Mouse (Mus musculus): ENCODE measurements around the gene Gm20458. TPM values are rescaled to one million over a fixed set of nuclear protein-coding genes. Genes with fewer than 3 reads are reported as not detected.

Gene Gm20458
- total RNA-seq, 4 experiments from 2014 or later: 3.6 to 6.7 (median 5.5) TPM

DNA sequence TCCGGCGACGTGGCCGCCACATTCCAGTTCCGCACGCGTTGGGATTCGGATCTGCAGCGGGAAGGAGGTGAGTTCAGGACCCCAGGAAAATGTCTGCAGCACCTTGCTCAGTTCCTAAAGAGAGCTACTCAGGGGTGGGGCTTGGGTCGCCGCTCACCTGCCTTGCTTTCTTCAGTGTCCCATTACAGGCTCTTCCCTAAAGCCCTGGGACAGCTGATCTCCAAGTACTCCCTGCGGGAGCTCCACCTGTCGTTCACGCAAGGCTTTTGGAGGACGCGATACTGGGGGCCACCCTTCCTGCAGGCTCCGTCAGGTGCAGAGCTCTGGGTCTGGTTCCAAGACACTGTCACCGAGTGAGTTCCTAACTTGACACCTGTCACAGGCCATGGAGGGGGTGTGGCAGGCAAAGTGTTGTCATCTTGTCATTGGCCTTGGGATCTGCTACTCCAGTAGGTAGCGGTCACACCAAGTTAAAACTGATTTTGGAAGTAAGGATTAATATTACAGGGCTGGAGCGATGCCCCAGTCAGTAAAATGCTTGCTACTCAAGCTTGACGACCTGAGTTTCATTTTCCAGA, 37.0 kb downstream of the Gm20458 start:
- no peak for DNase-seq (ENCODE audit: low spot score)

DNA sequence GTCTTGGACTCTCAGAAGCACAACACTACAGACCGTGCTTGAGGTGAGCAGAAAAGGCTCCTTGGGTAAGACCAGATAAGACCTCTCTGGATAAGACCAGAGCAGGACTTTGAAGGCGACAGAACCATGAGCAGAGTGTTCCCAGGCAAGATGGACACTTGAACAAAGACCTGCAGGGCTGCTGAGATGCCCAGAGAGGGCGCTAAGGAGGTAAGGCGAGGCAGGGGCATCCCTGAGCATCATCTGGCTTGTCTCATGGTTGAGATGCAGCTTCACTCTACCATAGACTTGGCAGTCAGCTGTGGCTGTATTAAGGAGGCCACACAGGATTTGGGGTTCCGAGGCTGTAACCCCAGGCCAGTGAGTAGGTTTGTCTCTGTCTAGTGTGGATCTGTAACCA, 38.5 kb downstream of the Gm20458 start:
- no peak for DNase-seq (ENCODE audit: low spot score)

DNA sequence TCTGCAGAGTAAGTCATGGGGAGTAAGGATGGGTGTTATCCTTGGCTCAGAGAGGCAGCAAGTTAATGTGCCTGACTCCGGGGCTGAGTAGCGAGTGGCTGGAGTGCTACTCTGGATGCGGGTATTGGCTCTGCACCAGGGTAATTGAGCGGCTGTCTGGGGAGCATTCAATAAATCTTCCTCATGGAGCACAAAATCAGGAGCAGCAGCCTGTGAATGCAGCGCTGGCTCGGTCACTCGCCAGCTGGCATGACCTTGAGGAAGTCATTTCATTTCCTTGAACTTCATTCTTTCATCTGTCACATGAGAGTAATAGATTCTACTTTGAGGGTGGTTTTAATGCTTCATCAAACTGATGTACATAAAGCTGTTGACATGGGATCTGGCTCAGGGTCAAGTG, 39.7 kb downstream of the Gm20458 start:
- no peak for DNase-seq (ENCODE audit: low spot score)

DNA sequence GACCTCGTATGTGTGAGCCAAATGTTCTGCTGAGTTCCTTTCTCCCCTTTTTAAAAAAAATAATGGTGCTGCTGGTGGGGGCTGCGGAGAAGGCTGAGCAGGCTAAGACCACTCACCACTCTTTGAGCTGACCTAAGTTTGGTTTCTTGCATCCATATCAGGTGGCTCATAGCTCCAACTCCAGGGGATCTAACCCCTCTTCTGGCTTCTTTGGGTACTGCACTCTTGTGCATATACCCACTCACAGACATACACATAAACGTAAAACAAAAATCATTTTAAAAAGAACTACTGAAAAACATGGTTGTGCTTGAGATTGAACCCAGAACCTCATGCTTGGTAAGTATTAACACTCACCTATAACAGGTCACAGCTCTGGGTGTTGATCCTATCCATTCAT, 44.2 kb downstream of the Gm20458 start:
- DNase-seq (ENCODE audit: low spot score): no peak

DNA sequence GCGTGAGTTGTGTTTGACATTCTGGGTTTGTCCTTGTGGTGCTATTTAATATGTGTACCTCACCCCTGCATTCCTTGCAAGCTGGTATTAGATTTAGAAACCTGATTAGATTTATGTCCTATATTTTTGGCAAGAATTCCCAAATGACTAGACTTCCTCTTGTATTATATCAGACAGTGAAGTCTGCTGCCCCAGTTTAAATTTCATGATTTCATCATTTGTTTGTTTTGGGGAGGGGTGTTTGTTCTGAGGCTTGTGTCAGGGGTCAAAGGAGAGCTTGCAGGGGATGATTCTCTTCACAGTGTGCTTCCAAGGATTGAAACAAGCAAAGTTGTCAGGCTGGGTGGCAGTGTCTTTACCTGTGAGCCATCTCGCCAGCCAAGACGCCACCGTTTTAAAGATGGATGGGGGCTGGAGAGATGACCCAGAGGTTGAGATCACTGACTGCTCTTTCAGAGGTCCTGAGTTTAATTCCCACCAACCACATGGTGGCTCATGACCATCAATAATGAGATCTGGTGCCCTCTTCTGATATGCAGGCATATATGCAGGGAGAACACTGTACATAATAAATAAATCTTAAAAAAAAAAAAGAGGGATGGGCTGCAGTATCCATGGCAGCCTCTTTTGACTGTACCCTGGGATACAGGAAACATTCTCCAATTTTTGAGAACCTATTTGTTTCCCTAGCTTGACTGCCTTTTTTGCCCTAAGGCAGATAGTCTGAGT, 45.0 kb downstream of the Gm20458 start:
- no peak for DNase-seq (ENCODE audit: low spot score)

DNA sequence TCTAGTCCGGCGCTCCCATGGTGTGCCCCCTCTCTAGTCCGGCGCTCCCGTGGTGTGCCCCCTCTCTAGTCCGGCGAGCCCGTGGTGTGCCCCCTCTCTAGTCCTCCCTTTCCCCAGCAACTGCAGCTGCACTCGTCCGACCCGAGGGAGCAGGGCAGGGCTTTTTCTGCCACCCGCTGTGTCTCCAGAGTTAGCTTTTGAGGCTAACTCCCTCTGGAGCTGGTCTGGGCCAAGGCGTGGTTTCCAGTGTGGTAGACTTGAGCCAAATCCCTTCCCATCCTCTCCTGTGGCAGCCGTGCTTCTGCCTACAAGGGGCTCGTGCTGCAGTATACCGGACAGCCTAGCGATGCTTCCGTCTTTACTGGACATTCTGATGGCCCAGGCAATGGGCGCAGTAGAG, 47.0 kb downstream of the Gm20458 start:
- no peak for DNase-seq (ENCODE audit: low spot score)

GRCm38 (mm10) chr2:164510621-164511190, 49.9 kb downstream of the Gm20458 start:
- DNase-seq (ENCODE audit: low spot score): no peak

DNA sequence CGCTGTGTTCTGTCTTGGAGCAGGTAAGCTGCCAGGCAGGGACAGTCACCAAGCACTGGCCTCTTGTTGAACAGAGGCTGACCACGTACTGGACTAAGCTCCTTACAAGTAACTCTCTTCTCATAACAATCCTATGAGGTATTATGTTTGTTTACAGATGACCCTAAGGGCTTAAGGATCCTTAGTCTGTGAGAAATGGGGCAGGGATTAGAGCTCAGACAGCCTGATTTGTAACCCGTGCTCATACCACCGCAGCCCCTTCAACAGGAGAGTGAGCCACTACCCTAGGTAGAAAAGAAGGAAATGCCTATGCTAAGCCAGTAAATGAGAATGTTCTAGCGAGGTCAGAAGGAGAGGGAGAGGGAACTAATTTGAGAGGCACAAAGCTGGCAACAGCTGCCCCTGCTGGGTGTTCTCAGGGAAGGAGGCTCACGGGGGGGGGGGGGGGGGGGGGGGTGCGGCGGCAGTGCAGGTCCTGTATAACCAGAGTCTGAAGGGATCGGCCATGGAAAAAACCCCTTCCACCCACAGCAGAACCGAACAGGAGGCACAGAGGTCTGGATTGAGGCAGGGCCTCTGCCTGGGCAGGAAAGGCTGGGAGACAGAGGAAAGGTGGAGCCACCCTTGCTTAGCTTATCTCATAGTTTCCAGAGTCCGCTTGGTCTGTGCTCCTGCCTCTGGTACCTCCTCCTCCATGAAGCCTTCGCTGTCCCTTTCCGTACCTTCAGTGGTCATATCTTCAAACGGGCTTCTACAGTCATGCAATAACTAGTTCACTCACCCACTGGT, 51.5 kb downstream of the Gm20458 start:
- DNase-seq (ENCODE audit: low spot score): no peak

- peak; percentile 81 for DNase-seq (ENCODE audit: low spot score)
Observed at GRCm38 (mm10) chr2:164513389-164513788, 52.6 kb downstream of the Gm20458 start.

DNA sequence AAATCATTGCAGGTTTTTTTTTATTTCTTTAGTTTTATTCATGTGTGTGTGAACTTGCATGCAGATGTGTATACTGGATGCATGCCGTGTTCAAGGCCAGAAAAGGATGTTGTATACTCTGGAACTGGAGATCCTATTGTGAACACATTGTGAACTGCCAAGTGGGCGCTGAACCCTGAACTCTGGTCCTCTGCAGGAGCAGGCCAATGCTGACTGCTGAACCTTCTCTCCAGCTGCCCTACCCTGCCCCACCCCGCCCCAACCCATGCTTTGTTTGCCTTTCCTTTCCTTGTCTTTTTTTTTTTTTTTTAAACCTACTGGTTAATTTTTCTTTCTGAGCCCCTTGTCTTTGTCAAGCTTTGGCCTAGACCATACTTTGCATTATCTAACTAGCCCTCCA, 54.1 kb downstream of the Gm20458 start:
- DNase-seq (ENCODE audit: low spot score): no peak

DNA sequence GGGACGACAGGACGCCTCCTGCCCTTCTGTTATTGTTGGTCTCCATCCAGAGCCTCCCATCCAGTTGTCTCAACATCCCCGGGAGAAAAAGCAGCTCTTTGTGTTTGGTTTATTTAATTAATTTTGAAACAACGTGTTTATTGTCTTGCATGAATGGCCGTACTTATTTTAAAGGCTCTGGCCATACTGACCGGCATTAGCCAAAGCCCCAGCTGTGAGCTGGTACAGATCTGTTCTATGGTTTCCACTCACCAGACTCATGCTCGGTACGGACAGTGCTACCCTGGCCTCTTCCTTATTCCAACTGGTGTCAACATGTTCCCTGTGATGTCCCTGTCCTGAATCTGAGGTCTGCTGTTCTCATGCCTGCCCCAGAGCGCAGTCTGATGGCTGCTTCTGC, 55.1 kb downstream of the Gm20458 start:
- no peak for DNase-seq (ENCODE audit: low spot score)

DNA sequence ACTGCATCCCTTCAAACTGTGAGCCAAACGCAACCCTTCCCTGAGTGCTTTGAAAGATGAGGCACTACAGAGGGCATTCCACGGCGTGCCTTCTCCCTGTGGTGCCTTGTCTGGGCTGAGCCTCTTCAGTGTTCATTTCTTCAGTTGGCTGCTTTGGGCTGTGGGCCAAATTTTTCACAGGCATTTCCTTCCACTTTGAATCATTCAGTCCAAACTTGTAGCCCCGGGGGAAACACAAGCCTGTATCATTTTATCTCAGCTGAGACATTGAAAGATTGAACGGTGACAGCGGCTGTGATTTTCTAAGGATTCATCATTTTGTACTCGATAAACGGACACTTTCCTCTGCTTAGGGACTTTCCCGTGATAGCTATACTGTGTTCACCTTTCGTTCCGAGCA, 55.8 kb downstream of the Gm20458 start:
- no peak for DNase-seq (ENCODE audit: low spot score)

DNA sequence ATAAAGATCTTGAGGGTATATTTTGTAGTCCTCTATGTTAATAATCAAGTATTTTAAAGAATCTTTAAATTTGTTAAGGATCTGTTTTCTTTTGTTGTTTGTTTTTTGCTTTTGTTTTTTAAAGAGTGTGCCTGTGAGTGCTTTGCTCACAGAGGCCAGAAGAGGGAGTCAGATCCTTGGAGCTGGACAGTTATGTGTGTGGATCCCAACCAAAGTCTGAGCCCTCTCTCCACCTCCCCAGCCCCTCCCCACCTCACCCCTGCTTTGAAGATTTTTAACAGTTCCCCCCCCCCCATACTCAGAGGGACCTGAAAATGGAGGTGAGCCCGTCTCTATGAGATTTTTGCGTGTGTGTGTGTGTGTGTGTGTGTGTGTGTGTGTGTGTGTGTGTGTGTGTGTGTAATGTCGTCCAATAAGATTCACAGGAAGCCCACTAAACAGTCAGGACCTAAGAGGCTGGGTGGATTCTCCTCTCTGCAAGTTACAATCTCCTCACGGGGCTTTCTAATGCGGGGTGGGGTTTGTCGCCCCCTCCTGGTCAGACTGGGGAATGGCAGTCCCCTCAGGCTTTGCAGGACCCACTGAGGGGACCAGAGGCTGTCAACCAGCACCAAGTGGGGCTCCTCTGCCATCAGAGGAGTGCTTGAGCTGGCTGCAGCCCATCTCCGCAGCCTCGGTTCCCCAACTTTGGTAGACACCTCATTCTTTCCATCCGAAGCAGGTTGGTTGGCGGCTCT, 56.9 kb downstream of the Gm20458 start:
- DNase-seq (ENCODE audit: low spot score): peak; percentile 54

DNA sequence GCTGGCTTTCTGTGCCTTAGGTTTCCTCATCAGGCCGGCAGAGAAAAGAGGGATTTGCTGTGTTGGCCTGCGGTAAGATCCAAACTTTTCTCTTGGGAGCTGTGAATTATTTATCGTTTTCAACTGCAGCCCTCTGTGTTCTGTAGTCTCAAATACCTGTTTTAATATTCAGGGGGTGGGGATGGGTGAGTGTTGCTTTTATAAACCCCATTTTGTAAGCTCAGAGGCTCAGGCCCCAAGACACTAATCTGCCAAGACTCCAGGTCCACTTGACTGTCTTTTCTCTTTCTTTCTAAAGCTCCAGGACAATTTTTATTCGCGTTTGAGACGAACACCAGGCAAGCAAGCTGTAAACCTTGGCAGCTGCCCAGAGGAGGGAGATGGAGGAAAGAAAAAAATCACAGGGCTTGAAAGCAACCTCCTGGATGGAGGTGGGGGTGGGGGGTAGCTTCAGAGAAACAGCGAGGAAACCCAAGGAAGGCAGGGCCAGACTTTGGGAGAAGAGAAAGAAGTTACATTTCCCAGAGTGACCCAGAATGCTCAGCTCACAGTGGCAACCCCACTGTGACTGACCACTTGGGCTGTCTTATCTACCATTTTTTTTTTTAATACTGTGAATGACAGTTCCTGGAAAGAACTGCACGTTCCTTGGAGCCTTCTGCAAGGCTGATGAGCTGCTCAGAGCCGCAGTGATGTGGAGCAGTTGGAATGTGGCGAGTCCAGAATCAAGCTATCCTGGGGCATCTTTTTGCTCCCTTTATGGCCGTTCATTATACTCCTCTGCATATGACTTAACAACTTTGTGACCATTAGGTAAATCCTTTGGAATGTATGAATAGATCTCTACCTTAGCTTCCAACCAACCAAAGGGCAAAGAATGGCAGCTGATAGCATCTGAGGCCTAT, 57.8 kb downstream of the Gm20458 start:
- DNase-seq (ENCODE audit: low spot score): no peak

- DNase-seq (ENCODE audit: low spot score): no peak
Observed at GRCm38 (mm10) chr2:164519171-164519526, 58.4 kb downstream of the Gm20458 start.

DNA sequence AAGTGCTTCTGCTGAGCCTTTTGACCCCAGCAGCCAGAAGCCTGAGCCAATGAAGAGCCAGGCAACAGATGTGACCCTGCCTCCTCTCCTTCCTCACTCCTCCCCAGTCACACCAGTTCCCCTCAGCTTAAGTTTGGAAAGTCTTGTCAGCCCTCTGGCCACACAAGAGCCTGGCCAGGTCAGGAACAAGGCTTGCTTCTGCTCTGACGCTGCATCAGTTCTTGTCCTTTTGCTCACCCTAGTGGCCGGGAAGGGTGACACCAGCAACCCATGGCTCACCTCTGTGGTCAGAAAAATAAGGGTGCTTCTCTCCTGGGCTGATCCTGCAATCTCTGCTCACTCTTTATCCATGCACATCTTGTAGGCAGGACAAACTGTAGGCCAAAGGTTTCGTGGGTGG, 60.0 kb downstream of the Gm20458 start:
- DNase-seq (ENCODE audit: low spot score): peak; percentile 45

- DNase-seq (ENCODE audit: low spot score): no peak
Observed at GRCm38 (mm10) chr2:164521841-164522240, 61.1 kb downstream of the Gm20458 start.

DNA sequence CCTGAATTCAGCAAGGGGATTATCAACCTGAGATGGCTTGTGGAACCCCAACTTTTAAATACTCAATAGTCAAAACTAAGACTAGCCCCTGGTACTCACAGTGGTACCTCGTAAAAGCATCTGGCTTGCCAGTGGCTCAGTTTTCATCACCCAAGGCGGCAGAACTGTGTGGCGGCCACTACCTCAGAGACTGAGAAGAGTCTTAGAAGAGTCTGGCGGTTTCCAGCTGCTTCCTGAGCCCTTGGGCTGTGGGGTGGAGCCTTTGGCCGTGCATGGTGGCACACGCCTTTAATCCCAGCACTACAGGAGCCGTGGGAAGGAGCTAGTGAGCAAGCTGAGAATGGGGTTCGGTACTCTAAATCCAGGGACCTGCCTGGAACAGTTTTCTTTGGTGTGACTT, 61.5 kb downstream of the Gm20458 start:
- no peak for DNase-seq (ENCODE audit: low spot score)

GRCm38 (mm10) chr2:164523301-164523773, 62.6 kb downstream of the Gm20458 start:
- no peak for DNase-seq (ENCODE audit: low spot score)

DNA sequence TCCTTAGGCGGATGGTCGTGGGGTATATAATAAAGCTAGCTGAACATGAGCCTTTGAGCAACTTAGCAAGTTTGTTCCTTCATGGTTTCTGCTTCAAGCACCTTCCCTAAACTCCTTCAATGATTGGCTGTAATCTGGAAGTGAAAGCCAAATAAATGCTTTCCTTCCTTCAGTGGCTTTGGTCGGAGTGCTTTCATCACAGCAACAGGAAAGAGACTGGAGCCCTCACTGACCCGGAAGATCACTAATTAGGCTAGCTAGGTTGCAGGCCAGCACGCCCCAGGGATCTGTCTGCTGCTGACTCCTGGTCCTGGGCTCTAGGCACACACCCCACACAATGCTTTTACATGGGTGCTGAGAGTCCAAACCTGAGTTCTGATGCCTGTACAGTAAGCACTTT, 67.8 kb downstream of the Gm20458 start:
- no peak for DNase-seq (ENCODE audit: low spot score)

DNA sequence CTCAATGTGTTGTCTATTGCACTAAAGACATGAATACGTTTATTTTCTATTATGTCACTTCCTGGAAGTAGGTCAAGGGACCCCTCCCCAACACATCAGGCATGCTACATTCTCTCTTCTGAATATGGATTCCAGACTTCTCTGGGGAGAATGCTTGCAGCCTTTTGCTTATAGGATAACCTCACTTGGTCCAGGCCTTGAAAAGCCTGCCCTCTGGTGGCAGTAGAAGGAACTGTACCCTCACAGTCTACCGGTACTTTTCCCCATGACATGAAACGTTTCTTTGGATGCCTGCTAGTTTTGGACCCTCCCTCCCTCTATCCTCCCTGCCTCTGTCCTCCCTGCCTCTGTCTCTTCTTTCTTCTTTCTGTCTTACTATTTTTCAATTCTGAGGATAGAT, 70.4 kb downstream of the Gm20458 start:
- DNase-seq (ENCODE audit: low spot score): peak; percentile 61
